Mouse (Mus musculus) WW6 (cell line): ENCODE results near the gene Mettl7a1.
"Not testable (repeated sequence)": the region's sequence is repeated elsewhere in the genome, so short reads cannot be mapped to it uniquely, and the experiment has no call there.

ENCODE experiments used
- DNase-seq: peaks from one replicate; pipeline ENCODE4 v3.0.0-alpha.2; 2013; ENCODE audit warnings: low read depth, low spot score

The Mettl7a1 gene

GRCm38 (mm10) chr15:100300499-100300898 is 3.4 kb upstream of the Mettl7a1 start:
- DNase-seq, result no peak

- no peak for DNase-seq
Measured at GRCm38 (mm10) chr15:100301556-100301955, 2.4 kb upstream of the Mettl7a1 start.

DNA sequence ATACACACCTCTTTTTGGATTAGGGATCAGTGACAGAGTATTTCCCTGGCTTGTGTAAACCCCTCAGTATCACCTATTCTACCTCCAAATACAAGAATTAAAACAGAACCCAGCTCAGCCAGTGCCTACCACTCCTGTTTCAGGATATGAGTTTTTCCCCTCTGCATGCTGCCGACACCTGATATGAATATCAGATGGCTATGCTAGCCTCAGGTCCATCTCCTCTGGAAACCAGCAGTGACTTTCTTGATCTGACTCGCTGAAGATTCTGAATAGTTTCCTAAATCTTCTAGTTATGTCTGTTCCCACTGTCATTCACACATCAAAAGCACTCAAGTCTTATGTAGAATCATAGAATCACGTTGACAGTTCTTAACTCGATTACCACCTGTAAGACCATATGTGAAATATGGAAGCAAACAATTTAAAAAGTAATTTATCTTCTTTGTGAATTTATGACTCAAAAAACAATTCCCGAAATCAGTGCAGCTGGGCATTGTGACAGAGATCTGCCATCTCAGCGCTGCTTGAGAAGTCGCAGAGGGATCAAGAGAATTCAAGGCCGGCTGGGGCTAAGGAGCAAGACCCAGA is 417 bp upstream of the Mettl7a1 start:
- no peak for DNase-seq

GRCm38 (mm10) chr15:100306201-100306600 is 2.3 kb downstream of the Mettl7a1 start:
- DNase-seq, result no peak

DNA sequence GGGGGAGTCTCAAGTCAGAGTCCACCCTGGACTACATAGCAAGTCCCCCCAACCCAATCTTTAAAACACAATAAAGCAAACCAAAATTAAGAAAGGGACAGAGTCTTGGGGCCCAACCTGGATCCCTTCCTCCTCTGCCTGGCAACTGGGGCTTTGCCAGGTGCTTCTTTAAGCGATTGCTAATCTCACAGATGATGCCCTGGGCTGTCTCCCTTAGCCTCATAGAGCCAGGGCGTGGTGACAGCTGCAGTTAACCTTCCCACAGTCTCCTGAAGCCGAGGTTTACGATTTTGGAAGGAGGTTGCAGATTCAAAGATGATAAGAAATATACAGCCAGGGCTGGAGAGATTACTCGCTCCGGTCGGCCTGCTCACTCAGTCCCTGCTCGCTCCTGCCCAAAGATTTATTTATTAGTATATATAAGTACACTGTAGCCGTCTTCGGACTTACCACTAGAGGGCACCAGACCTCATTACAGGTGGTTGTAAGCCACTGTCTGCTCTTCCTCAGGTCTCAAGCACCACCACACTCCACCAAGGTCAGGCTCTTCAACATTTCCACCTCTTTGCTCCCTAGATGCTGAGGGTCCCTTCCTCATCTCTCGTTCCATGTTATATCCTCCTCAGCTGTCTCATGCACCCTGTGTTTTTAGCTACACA is 3.6 kb downstream of the Mettl7a1 start:
- not testable (repeated sequence) for DNase-seq

DNA sequence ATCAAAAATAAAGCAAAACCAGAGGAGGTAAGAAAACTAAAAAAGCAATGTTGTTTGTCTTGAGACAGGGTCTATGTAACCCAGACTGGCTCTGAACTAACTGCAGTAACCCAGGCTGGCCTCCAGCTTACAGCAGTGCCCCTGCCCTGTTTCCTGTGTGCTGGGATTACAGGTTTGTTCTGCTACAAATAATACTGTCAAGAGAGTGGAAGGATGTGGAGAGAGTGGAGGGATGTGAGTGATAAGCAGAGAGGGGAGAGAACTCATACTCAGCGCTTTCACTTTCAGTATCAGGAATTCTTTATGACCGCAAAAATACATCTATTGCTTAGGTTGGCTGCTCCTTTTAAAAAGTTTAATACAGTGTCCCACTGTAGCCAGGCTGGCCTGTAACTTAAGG is 8.4 kb downstream of the Mettl7a1 start:
- DNase-seq, result no peak

GRCm38 (mm10) chr15:100314448-100315145 is 10.7 kb downstream of the Mettl7a1 start:
- no peak for DNase-seq

DNA sequence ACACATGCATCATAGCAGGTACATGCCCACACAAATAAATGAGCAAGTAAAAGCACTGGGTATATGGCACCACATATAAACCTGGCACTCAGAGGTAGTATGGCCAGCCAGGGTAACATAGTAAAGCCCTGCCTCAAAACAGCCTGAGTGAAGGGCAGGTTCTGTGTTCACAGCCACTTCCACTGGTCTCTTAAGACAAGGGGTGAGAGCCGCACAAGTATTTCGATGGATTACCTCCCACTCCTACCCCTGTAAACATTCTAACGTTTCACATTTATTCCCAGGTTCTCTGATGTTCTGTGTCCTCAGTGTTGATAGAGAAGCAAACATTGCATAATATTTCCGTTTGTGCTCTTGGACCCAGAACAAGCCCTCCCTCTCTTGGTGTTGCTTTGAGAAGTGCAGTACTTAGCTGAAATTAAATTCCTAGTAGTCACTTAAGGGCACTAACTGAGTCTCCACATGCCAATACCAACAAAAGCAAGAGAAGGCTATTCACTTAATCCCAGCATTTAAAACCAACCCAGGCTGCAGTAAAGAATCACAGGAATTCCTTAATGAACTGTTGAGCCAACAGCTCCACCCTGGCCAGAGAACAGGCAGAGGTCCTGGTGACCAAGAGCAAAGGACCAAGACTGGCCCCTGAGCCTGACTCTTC is 14.2 kb downstream of the Mettl7a1 start:
- DNase-seq, result not testable (repeated sequence)

GRCm38 (mm10) chr15:100319884-100320283 is 15.9 kb downstream of the Mettl7a1 start:
- DNase-seq, result no peak

- no peak for DNase-seq
Measured at GRCm38 (mm10) chr15:100320295-100320905, 16.5 kb downstream of the Mettl7a1 start.

DNA sequence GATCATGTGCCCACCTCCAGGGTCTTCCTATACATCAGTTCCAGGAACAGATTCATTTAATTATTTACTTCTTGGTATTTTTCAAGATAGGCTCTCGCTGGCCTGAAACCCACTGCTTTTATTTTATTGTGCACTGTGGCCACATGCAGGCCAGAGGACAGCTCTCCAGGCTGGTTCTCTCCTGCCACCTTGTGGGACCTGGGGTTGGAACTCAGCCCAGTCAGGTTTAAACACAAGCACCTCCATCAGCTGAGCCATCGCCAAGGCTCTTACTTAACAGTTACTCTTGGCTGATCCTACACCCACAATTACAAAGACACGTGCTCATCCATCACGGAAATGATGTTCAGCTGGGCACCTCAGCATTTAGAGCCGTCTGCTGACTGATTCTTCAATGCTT is 17.2 kb downstream of the Mettl7a1 start:
- DNase-seq, result no peak

GRCm38 (mm10) chr15:100324021-100324591 is 20.2 kb downstream of the Mettl7a1 start:
- DNase-seq, result no peak

GRCm38 (mm10) chr15:100325235-100325634 is 21.3 kb downstream of the Mettl7a1 start:
- no peak for DNase-seq

DNA sequence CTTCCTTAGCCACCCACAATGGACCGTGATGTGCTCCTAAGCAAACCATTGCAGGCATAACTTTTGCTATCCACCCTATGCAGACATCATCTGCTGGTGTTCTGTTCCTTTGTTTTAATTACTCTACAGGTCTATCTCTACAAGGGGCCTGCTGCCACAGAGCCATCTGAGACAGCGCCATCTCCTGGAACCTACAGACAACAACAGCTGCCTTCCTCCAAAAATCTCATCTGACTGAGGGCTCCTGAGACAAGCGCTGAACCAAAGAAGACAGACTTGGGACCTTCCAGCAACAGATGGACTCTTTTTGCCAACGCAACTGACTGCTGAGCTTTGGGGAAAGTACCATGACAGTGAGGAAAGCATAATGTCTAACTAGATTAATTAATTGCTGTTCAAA is 24.1 kb downstream of the Mettl7a1 start:
- DNase-seq, result not testable (repeated sequence)

DNA sequence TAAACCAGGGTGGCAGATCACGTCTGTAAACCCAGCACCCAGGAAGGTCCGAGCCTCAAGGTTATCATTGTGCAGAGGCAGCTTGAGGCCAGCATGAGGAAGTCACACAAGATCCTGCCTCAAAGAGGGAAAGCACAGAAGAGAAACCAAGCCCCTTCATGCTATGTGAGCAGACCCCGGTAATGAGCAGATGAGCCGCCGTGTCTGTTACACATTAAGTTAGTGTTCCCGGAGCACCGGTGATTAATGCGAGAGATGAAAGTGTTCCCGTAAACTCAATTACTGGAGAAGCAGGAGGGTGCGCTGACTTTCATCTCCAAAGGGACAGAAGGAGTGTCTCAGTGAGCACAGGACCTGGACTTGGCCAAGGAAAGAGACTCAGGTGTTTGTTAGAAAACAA is 25.4 kb downstream of the Mettl7a1 start:
- not testable (repeated sequence) for DNase-seq

GRCm38 (mm10) chr15:100330739-100331138 is 26.8 kb downstream of the Mettl7a1 start:
- DNase-seq, result no peak

GRCm38 (mm10) chr15:100332077-100332961 is 28.4 kb downstream of the Mettl7a1 start:
- DNase-seq, result not testable (repeated sequence)

- DNase-seq, result no peak
Measured at GRCm38 (mm10) chr15:100334629-100335028, 30.7 kb downstream of the Mettl7a1 start, which contains the start of gene Mettl7a3. TSS of gene Mettl7a3 (plus strand) at chr15:100334929.

DNA sequence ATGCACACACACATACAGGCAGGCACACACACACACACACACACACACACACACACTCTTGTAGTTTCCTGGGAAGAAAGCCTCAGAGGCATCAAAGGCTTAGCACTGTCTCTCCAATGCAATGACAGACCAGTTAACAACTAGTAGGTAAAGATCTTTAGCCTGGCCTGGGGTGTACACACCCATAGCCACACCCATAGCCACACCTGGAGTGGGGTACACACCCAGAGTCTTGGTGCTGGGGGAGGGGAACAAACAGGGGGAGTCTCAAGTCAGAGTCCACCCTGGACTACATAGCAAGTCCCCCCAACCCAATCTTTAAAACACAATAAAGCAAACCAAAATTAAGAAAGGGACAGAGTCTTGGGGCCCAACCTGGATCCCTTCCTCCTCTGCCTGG is 33.4 kb downstream of the Mettl7a1 start:
- DNase-seq, result not testable (repeated sequence)

DNA sequence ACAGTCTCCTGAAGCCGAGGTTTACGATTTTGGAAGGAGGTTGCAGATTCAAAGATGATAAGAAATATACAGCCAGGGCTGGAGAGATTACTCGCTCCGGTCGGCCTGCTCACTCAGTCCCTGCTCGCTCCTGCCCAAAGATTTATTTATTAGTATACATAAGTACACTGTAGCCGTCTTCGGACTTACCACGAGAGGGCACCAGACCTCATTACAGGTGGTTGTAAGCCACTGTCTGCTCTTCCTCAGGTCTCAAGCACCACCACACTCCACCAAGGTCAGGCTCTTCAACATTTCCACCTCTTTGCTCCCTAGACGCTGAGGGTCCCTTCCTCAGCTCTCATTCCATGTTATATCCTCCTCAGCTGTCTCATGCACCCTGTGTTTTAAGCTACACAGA is 33.9 kb downstream of the Mettl7a1 start:
- DNase-seq, result not testable (repeated sequence)
